Mouse (Mus musculus) lung, postnatal 0 days (tissue): ENCODE data around the gene Wdr77. TPM values are rescaled to one million over a fixed set of nuclear protein-coding genes. Genes with fewer than 3 reads are reported as not detected.
"Not testable (repeated sequence)": the region's sequence is repeated elsewhere in the genome, so short reads cannot be mapped to it uniquely, and the experiment has no call there.

ENCODE experiments used
- ATAC-seq: fragments of 200-750 bp; cut with Nextera tagmentation; 2 replicates; pipeline ENCODE4 v1.8.0; 2017; ENCODE audit warnings: moderate library complexity
- DNase-seq: peaks from one replicate; pipeline ENCODE4 v3.0.0-alpha.2; 2016; ENCODE audit warnings: low spot score
- H3K27ac ChIP-seq: fragments of 300-500 bp; sonication (generic); 2 replicates; pipeline ENCODE4 v1.5.1; 2014; ENCODE audit warnings: antibody characterized with exemption, mild to moderate bottlenecking, low read length, mixed read lengths
- H3K27me3 ChIP-seq: fragments of 300-500 bp; sonication (generic); replicated peaks from 2 replicates; pipeline ENCODE4 v1.6.1; 2014; ENCODE audit warnings: low read length, mixed read lengths; ENCODE audit not compliant: insufficient read depth
- H3K36me3 ChIP-seq: fragments of 300-500 bp; sonication (generic); 2 replicates; pipeline ENCODE4 v1.6.1; 2014; ENCODE audit warnings: low read length, mixed read lengths; ENCODE audit not compliant: insufficient read depth
- H3K4me1 ChIP-seq: fragments of 300-500 bp; sonication (generic); 2 replicates; pipeline ENCODE4 v1.6.1; 2014; ENCODE audit warnings: antibody characterized with exemption, low read depth, low read length, mixed read lengths; ENCODE audit not compliant: insufficient read depth
- H3K4me2 ChIP-seq: fragments of 300-500 bp; sonication (generic); replicated peaks from 2 replicates; pipeline ENCODE4 v1.6.1; 2014; ENCODE audit warnings: low read depth, mild to moderate bottlenecking, low read length, moderate library complexity, mixed read lengths
- H3K4me3 ChIP-seq: fragments of 300-500 bp; sonication (generic); 2 replicates; pipeline ENCODE4 v1.5.1; 2014; ENCODE audit warnings: low read depth, low read length
- H3K9ac ChIP-seq: fragments of 300-500 bp; sonication (generic); replicated peaks from 2 replicates; pipeline ENCODE4 v1.6.1; 2014; ENCODE audit warnings: low read depth, mild to moderate bottlenecking
- H3K9me3 ChIP-seq: fragments of 300-500 bp; sonication (generic); 2 replicates; pipeline ENCODE4 v1.6.1; 2016; ENCODE audit warnings: low read length, mixed read lengths
- CTCF ChIP-seq: IDR thresholded peaks from 2 replicates; pipeline ENCODE4 v1.5.1; 2016; ENCODE audit warnings: antibody characterized with exemption, mild to moderate bottlenecking
- EP300 ChIP-seq: IDR thresholded peaks from 2 replicates; pipeline ENCODE4 v1.6.1; 2016; ENCODE audit warnings: antibody characterized with exemption, mild to moderate bottlenecking, control low read depth
- WGBS: fragments of 180-500 bp; shearing (Covaris S2); extraction: QIAGEN DNeasy Blood & Tissue Kit; methylation state at CpG from one replicate; pipeline ENCODE4 v1.1.7; 2014; 5-methylcytosine and 5-hydroxymethylcytosine counted together
- polyA plus RNA-seq: library from polyadenylated mRNA; unstranded; fragments of >200 nt; fragmentation: Nextera tagmentation; extraction: Ambion mirVana; gene quantifications from 2 replicates; pipeline ENCODE4 v1.2.1, GENCODE M21; 2015

Gene Wdr77
- polyA plus RNA-seq, 1 experiment from 2014 or later, result 50.0 TPM

GRCm38 (mm10) chr3:105917656-105918354 is 41.4 kb upstream of the Wdr77 start:
- Histone ChIP-seq H3K9ac (no peak overlapping the region), H3K27me3 (no peaks in the 10 kb centered on the region), H3K4me2 (no peak overlapping the region), H3K36me3 (no peaks in the 10 kb centered on the region), H3K27ac (no peak overlapping the region), H3K4me1 (no peaks in the 10 kb centered on the region; the same call in 1 of the 2 replicates), H3K4me3 (no peak overlapping the region), H3K9me3 (no peaks in the 10 kb centered on the region)
- 58% methylated on average over 10 of the region's 10 CpGs for WGBS
- no peak for DNase-seq
- TF ChIP-seq CTCF, result no peak
- no peak for ATAC-seq

GRCm38 (mm10) chr3:105918355-105918745 is 40.8 kb upstream of the Wdr77 start:
- Histone ChIP-seq H3K27me3 (no peaks in the 10 kb centered on the region), H3K9me3 (no peaks in the 10 kb centered on the region), H3K4me1 (no peaks in the 10 kb centered on the region), H3K9ac (no peak overlapping the region), H3K27ac (no peak overlapping the region), H3K4me2 (no peak overlapping the region), H3K36me3 (no peaks in the 10 kb centered on the region), H3K4me3 (no peak overlapping the region)
- WGBS, result 51% methylated on average over 3 of the region's 3 CpGs
- DNase-seq, result no peak
- no peak for ATAC-seq
- TF ChIP-seq CTCF (no peak), EP300 (no peak)

GRCm38 (mm10) chr3:105920743-105921142 is 38.4 kb upstream of the Wdr77 start:
- not testable (repeated sequence) for H3K4me1 ChIP-seq, H3K27me3 ChIP-seq, H3K27ac ChIP-seq, H3K4me2 ChIP-seq, ATAC-seq, H3K36me3 ChIP-seq, H3K9ac ChIP-seq, H3K4me3 ChIP-seq, DNase-seq, H3K9me3 ChIP-seq

- H3K9me3 ChIP-seq, result no peaks in the 10 kb centered on the region
- no peaks in the 10 kb centered on the region for H3K27me3 ChIP-seq
- no peak overlapping the region for H3K27ac ChIP-seq
- no peak for ATAC-seq
- TF ChIP-seq EP300, result no peak
- no peak for TF ChIP-seq CTCF
- H3K4me1 ChIP-seq, result no peaks in the 10 kb centered on the region
- DNase-seq, result no peak
- no peaks in the 10 kb centered on the region for H3K36me3 ChIP-seq
- no peak overlapping the region for H3K9ac ChIP-seq
- H3K4me3 ChIP-seq, result no peak overlapping the region
- 63% methylated on average over 2 of the region's 2 CpGs for WGBS
- no peak overlapping the region for H3K4me2 ChIP-seq
These were observed 37.2 kb upstream of the Wdr77 start for GRCm38 (mm10) chr3:105921959-105922358.

GRCm38 (mm10) chr3:105924616-105925015 is 34.6 kb upstream of the Wdr77 start:
- H3K9me3 ChIP-seq, result no peaks in the 10 kb centered on the region
- H3K27me3 ChIP-seq, result no peaks in the 10 kb centered on the region
- H3K27ac ChIP-seq, result no peak overlapping the region
- H3K36me3 ChIP-seq, result no peaks in the 10 kb centered on the region
- WGBS, result 83% methylated on average over 9 of the region's 9 CpGs
- no peak overlapping the region for H3K4me2 ChIP-seq
- H3K4me1 ChIP-seq, result no peaks in the 10 kb centered on the region
- no peak for DNase-seq
- no peak for TF ChIP-seq EP300
- TF ChIP-seq CTCF, result no peak
- no peak for ATAC-seq
- no peak overlapping the region for H3K4me3 ChIP-seq
- H3K9ac ChIP-seq, result no peak overlapping the region

- H3K4me1 ChIP-seq, result no peaks in the 10 kb centered on the region
- H3K4me3 ChIP-seq, result no peak overlapping the region
- H3K4me2 ChIP-seq, result no peak overlapping the region
- ATAC-seq (no peak), DNase-seq (no peak)
- no peaks in the 10 kb centered on the region for H3K36me3 ChIP-seq
- H3K9ac ChIP-seq, result no peak overlapping the region
- H3K27me3 ChIP-seq, result no peaks in the 10 kb centered on the region
- WGBS, result 82% methylated on average over 7 of the region's 7 CpGs
- TF ChIP-seq EP300 (no peak), CTCF (no peak)
- H3K27ac ChIP-seq, result no peak overlapping the region
- no peaks in the 10 kb centered on the region for H3K9me3 ChIP-seq
These were observed 31.5 kb upstream of the Wdr77 start for GRCm38 (mm10) chr3:105927561-105928194.
